Mouse (Mus musculus) granulocyte monocyte progenitor cell, adult 5-6 weeks (primary cell): Measurements from ENCODE around the gene Irf2. TPM values are rescaled to one million over a fixed set of nuclear protein-coding genes. Genes with fewer than 3 reads are reported as not detected.
A peak's percentile ranks its signal among the peaks of the same experiment; 100 is the strongest.

Source experiments
- ATAC-seq: replicated peaks from 2 replicates; pipeline ENCODE4 v1.8.0; 2016; ENCODE audit warnings: mild to moderate bottlenecking, moderate TSS enrichment, inconsistent platforms; ENCODE audit not compliant: poor library complexity, severe bottlenecking
- total RNA-seq, 2 experiments: library from RNA; stranded (forward) in 1 of 2; stranded (reverse) in 1 of 2; fragments of 200-712, 200-1000 nt in 1 of 2; fragments of >200 nt in 1 of 2; fragmentation: Nextera tagmentation in 1 of 2; gene quantifications; 2 replicates each; pipeline ENCODE4 v1.2.3; 2014 to 2017

The Irf2 gene
- total RNA-seq (2014; fragmentation: Nextera tagmentation): 48.8 and 67.9 TPM in 2 replicates
- total RNA-seq (2017): 12.6 and 20.4 TPM in 2 replicates

DNA sequence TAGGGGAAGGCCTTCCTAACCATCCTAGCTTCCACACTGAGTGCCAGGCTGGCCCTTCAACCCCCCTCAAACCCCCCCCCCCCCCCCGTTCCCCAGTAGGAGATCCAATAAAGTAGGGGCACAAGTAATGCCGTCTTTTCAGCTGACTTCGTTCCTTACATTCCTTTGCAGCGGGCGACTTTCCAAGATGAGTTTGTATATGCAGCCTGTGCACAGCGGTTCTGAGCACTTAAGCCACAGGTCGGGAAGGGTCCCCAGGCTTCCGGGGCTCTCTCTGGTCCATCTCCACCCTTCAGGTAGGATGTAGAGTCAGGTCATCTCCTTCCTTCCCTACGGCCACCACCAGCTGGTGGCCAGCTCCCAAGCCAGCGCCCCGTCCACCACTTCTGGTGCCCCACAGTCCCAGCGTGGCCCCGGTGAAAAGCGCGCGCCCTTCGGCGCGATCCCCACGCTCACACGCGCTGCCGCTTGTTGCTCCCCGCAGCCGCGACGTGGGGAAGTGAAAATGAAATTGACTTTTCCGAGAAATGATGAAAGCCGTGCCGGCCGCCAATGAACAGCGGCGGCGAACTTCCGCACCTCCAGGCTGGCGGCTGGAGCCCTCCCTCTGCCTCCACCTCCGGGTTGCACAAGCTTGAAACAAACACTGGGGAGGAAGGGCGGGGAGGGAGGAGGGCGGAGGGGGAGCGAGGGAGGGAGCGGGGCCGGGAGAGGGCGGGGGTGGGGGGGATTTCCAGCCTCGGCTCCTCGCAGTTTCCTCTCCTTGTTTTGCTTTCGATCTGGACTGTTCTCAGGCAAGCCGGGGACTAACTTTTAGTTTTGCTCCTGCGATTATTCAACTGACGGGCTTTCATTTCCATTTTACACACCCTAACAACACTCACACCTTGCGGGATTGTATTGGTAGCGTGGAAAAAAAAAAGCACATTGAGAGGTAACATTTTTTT is at the start of gene Irf2:
Irf2 (plus strand) TSS at position 730 of the 947 bp plus-strand sequence.
- ATAC-seq: peak; percentile 75

DNA sequence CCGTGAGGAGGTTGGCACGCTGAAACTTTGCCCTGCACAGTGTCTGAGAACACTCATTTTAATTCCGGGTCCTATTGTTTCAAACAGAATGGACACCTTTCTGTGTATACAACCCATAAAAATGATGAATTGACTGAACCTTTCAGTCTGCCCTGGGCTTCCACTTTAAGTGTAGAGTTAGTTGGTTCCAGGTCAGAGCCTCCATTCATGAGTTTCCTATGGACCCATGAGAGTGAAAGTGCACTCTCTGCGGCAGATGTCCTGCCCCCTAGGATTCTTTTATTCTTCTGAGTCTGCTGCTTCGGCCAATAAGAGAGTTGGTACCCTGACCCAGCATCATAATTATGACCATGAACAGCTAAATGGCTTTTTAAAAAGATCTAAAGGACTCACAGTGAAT is 49.4 kb upstream of the Irf2 start:
- ATAC-seq: no peak

DNA sequence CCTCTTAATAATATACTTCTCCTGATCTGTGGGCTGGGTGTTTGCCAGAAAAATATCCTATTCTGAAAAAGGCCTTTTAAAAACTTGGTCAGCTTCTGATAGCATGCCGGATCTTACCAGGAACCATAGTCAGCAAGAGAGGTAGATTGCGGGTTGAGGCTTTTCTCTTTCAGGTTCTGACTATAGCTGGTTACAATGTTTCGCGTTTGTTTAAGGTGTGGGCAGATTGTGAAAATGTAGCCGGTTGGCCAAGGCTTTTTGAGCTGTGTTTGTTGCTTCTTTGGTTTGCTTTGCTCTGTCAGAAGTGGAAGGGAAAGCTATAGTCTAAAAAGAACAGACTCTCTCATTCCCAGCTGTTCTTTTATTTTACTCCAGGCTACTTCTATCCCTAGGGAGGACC is 49.0 kb upstream of the Irf2 start:
- no peak for ATAC-seq

DNA sequence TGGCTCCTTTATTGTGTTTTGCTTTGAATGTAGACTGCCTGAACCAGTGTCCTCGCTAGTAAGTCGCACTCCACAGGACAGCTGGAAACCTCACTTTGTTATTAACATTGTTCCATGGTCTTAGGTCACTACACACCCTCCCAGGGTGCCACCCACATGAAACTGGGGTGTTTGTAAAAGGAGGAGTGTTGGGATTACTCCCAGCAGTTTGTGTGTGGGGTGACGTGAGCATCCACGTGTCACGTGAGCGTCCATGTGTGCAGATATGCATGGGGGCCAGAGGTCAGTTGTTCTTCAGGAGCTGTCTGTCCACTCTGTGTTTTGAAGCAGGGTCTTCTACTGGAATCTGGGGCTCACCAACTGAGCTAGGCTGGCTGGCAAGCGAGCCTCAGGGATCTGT is 48.2 kb upstream of the Irf2 start:
- ATAC-seq: no peak

DNA sequence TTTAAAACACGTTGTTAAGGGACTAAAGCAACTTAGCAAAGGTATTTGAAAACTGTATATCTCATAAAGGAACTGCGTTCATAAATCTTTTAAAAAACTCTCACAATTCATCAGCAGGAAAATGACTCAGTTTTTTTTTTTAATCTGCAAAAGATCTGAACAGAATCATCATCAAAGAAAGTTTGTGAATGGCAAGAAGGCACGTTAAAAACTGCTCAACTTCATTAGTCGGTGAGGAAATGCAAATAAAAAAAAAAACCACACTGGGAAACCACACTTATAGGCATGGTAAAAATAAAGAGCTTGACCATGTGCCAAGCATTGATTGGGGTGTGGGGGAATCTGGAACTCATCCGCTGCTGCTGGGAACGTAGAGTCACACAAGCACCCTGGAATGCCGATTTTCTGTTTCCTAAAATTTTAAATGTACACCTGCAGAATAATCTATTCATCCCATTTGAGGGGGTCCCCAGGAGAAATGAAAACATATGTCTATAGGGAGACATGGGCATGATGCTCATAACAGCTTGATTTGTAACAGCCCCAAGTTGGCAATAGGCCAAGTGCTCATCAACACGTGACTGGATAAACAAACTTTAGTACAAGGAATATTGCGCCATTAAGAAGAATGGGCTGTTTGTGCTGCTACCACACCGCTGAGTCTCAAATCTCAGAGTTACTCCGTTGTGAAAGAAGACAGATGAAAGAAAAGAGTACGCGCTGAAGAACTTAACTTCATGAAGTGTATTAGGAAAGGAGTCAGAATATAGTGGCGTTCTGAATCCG is 43.1 kb upstream of the Irf2 start:
- peak; percentile 59 for ATAC-seq

DNA sequence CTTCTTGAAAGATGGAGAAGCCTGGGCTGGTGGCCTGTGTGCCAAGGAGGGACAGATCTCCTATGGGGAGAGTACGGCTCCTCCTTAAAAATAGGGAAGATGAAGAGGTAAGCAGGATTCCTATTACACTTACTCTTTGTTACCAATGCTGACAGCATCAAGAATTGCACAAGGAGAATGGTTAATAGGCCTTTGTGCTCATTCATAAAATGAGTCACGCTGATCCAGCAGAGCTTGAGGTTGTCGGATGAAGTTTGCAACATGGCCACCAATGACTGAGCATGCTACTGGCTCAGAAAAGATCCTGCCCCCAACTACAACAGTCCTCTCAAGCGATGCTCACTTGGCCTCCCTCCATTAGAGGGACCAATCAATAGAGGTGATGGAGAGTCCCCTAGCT is 42.0 kb upstream of the Irf2 start:
- ATAC-seq: peak; percentile 34

DNA sequence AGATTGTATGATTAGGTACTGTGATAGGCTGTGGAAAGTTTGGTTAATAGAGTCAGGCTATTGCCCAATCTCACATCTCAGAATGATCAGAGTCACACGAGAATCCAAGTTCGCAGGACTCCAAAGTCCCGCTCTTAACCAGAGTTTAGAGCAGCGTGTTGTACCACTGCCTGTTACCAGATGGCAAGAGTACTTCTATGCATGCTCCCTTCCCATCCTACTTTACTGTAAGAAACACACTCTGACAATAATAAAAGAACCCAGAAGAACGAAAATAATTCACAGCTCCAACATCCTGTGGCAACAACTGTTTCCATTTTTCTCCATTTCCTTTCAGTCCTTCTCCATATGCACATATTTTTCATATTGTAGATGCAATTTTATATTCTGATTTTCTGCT is 41.4 kb upstream of the Irf2 start:
- ATAC-seq: peak; percentile 40; the same call in 1 of the 2 replicates

DNA sequence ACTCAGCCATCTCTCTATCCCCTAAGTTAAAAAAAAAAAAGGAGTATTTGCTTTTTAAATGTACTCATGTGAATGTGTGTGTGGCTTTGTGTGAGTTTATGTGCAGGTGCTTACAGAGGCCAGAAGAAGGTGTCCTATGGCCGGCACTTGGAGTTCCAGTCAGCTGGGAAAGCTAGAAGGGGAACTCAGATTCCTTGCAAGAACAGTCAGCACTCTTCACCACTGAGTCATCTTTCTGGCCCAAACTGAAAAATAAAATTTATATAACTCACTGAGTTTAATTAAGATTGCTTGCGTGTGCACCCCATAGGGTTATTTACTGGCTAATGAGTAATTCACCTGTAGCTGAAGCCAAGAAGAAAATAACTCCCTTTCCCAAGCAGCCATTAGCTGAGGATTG is 34.4 kb upstream of the Irf2 start:
- no peak for ATAC-seq

DNA sequence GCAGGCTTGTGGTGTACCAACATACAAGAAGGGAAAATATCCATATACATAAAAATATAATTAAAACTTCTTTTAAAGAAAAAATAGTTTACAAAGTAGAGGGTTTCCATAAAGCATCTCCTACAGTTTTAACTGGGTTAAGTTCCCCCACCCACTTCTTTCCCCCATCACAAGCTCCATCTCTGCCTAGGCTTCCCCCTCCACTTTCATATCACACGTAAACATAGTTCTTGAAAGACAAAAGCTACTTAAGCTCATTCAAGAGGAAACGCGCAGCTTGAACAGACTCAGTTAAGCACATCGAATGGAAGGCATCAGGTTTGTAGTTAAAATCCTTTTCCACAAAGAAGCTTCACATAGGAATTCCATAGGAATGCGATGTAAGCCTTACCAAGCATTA is 32.8 kb upstream of the Irf2 start:
- no peak for ATAC-seq

DNA sequence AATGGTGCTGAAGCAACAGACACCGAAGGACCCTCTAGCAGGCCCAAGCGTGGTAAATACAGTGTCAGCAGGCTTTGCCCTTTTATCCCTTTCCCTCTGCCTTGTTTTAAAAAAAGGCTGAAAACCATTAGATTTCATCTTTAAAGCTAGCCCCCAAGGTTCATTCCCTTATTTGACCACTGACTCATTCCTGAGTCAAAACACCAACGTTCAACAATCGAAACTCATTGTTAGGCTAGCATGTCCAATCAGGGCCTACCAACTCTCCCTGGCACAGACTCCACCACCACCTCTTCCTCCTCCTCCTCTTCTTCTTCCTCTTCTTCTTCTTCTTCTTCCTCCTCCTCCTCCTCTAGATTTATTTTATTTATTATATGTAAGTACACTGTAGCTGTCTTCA is 30.2 kb upstream of the Irf2 start:
- ATAC-seq: no peak

DNA sequence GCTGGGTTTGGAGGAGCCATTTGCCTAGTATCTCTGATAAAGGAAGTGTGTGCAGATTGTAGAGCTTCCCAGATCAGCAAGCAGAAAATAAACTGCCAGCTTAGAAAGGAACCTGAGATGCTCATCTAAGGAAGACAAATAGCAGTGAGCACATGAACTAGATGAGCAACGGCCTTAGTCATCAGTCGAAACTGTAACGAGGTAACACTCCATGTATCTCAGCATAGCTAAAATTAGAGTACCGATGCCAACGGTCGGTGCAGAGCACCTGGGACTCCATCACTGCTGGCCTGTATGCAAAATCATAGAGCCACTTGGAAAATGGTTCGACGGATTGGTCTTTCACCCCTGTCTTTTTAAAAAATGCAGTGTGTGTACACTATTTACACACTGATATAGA is 29.2 kb upstream of the Irf2 start:
- ATAC-seq: no peak

DNA sequence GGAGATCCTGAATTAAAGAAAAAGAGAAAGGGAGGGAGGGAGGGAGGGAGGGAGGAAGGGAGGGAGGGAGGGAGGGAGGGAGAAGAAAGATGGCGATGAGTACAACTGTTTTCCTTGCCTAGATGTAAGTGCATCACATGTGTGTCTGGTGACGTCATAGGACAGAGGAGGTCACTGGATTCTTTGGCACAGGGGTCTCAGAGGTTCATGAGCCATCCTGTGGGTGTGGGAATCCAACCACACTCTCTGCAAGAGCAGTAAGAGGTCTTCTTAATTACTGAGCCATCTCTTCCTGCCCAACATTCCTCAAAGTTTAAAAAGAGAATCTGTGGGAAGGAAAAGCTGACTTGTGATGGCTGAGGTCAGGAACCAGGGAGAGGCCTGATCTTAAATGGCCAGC is 28.0 kb upstream of the Irf2 start:
- ATAC-seq: no peak

DNA sequence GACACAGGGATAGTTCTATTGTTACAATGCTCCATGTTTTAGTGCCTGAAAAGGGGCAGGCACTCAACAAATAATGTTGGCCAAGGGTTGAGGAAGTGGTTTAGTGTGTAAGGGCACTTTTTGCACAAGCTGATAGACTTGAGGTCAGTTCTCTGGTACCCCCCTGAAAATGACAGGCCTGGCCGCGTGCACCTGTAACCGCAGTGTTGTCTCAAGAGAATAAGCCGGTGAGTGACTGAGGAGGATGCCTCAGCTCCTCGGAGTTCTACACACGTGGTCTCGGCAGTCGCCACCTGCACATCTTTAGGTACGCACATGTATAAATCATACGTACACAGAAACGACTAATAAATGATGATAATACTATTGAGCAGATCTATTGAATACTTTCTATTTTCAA is 26.4 kb upstream of the Irf2 start:
- ATAC-seq: peak; percentile 67

DNA sequence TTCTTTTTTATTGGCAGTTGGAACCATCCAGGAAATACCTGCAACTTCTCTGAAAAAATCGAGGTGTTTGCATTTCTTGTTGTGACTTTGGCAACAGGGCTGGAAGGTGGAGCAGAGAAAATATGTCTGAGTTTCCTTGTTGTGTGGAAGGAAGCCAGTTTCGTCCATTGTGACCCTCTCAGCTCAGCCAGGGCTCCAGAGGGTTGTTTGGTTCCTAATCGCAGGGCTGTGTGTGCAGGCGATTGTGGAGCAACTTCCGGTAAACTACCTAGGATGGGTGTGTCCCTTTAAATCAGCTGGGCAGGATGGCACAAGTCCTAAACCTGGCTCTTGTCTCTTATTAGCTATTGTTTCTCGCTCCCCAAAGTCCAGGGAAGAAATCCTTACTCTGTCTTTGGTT is 25.7 kb upstream of the Irf2 start:
- peak; percentile 93 for ATAC-seq

DNA sequence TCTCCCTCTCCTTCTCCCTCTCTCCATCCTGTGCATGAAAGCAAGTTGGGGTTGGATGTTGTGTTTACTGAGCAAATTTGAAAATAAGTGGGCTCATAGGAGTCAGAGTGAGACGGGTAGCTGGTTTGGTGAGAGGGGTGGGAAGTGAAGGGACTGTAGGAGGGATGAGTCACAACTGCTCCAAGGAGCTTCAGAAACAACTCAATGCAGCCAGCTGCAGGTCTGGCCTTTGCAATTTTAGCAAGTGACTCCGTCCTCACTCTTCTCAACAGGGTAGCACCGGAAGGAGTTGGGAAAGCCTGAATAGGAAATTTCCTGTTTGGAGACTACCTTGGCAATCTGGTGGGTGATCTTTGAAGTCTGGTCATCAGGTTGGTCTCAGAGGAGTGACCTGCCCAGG is 25.1 kb upstream of the Irf2 start:
- ATAC-seq: no peak

DNA sequence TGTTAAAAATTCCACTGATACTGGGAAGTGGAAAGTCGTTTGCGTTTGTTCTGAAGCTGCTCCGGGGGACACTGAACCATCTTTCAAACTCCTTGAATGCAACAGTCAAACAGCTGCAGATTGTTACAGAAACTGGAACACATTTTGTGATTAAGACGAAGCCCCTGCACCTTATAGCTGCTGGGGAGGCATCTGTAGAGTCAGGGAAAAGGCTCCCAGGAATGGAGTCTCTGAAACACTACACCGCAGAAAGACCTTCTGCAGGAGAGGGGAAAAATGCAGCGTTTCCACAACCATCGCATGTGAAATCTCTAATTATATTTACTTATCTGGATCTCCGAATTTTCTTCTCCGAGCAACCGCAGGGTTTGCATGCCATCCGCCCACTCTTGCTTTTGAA is 23.1 kb upstream of the Irf2 start:
- ATAC-seq: no peak

DNA sequence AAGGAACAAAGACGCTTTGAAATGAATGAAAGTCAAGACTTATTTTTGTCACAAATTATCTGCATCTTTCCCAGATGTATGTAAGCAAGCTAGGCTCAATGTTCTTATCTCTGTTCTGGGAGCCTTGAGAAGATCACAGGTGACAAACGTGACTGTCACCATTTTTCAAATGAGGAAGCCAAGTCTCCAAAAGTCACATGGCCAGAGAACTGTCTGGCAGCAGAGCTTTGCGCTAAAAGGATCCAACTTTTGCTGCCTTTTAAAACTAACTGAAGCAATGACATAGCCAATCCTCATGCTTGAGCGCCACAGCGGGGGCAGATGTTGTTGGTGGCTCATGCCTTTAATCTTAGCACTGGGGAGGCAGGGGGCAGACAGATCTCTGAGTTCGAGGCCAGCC is 22.4 kb upstream of the Irf2 start:
- no peak for ATAC-seq

DNA sequence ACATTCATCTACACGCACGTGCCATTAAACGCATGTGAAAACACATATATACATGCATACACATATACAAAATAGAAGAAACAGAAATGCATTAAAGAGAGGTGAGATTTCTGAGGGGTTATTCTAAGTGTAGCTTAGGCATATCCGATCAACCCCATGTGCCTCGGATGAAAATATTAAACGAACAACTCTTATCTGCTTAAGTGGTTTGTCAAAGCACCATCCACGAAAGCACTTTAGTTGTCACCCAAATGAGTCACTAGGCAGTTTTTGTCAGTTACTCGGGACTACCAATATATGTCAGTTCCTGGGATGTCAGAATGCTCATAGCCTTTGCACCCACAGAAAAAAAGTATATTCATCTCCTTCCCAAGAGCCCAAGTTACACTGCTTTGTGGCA is 21.2 kb upstream of the Irf2 start:
- ATAC-seq: no peak

DNA sequence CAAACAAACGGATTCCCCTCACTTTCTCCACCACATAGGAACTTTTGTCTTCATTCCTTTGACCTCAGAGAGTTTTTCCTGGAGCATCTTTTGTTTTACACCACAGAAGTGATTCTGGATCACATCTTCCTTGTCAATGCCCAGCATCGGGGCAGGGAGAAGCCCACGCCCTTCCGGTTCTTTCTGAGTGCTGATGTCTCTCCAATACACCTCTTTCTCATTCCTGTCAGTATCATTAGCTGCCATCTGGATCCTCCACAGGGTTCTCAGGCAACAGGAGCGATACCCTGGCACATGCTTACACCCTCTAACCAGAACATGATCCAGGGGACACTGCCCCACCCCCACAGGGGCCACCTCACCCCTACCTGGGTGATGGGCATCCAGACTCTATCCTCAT is 20.8 kb upstream of the Irf2 start:
- no peak for ATAC-seq

DNA sequence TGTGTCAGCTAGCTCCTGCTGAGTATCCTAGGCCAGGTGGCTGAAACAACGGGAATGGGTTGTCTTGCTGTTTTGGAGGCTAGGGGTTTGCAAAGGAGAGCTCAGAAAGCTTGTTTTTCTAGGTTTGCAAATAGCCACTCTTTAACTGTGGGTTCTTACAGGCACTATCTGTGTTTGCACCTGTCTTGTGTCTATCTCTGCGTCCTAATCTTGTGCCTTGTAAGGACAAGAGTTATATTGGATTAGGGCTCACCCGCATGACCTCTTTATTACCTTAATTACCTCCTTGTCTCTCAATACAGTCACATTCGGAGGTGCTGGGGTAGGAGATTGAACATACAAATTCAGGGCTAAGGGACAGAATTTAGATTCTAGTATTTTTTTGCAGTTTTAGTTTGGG is 18.9 kb upstream of the Irf2 start:
- no peak for ATAC-seq

DNA sequence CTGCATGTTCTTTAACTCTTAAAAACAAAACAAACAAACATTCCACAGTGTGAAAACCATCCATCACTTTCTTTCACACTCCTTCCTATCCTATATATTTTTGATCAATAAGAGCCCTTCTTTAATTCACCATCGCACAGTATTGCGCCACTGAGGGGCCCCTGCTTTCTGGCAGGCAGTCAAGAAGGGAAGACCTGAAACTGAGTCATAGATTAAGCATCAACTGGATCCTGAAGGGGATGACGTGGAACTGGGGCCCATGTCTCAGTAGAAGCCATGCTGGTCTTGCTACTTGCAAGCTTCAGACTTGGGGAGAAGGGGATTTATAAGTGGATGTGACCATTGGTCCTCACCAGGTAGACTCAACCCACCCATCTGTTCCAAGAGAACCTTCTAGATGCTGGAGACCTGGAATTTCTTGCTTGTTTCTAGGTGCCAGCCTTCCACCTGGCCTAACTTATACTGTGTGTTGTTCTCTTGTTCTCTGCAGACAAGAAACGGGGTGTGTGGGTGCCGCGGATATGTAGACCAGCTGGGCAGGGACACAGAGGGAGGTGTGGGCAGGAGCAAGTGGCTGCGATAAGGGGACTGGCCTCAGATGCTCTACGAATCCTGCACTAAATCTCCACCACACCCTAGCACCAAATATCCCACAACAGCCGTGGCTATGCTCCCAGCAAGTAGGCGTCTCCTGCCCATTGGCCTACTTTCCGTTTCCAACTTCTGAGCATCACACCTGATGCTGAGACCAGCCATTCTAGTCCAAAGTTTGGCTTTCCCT is 18.3 kb upstream of the Irf2 start:
- ATAC-seq: peak; percentile 35; the same call in 1 of the 2 replicates
